Mouse (Mus musculus) c-Kit-positive CD71-positive TER-119-positive erythroid progenitor cells, embryonic 14.5 days (primary cell): ENCODE results near the gene Pex6.
A peak's percentile ranks its signal among the peaks of the same experiment; 100 is the strongest.

Experiments used
- DNase-seq: peaks from one replicate; pipeline ENCODE4 v3.0.0-alpha.2; 2013; ENCODE audit warnings: low spot score

Pex6 gene

DNA sequence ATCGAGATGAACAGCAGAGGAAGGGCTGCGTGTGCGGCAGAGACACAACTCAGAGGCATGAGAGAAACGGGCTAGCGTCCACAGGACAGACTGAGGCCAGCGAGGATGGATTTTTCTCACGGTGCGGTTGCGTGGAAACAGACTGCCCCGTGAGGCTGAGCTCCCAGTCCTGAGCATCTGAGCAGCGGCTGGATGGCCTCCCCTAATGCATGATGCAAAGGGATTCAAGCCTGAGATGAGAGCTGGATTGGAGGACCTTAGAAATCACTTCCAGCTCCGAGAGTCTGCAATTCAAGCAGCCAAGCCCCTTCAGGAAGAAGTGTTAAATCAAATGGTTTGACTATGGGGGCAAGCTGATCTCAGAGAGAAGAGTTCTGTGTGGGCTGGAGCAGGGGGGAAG is 9.8 kb upstream of the Pex6 start:
- DNase-seq, result no peak

DNA sequence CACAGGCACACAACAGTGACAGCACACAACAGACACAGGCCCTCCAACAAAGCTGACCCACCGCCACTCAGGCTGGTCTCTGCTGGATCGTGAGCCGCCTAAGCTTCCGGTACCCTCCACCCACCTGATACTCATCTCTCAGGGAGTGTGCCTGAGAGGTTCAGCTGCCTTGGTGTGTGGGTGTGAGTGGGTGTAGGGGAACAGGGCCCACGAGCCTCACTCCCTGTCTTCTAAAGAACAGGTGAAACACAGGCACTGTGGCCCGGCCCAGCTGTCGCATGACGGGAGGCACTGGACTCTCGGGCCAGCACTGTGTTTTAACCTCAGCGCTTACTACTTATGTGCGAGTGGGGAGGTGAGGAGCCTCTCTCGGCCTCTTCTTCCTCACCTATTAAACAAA is 9.2 kb upstream of the Pex6 start:
- no peak for DNase-seq

DNA sequence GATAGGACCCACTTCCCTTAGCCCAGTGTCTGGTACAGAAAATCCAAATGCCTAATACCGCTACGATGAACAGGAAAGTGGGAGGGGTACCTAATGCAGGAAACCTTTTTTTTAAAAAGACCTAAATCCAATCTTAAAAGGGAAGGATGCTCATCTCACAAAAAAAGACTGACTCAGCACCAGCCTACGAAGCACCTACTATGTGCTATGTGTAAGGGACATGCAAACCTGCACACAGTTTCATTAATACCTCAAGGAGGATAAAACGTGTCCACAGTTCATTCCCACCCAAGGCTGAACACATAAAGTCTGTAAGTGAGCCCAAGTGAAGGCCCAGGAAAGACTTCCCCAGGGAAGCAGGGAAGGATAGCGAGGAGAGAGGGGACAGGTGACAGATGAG is 8.8 kb upstream of the Pex6 start:
- no peak for DNase-seq

DNA sequence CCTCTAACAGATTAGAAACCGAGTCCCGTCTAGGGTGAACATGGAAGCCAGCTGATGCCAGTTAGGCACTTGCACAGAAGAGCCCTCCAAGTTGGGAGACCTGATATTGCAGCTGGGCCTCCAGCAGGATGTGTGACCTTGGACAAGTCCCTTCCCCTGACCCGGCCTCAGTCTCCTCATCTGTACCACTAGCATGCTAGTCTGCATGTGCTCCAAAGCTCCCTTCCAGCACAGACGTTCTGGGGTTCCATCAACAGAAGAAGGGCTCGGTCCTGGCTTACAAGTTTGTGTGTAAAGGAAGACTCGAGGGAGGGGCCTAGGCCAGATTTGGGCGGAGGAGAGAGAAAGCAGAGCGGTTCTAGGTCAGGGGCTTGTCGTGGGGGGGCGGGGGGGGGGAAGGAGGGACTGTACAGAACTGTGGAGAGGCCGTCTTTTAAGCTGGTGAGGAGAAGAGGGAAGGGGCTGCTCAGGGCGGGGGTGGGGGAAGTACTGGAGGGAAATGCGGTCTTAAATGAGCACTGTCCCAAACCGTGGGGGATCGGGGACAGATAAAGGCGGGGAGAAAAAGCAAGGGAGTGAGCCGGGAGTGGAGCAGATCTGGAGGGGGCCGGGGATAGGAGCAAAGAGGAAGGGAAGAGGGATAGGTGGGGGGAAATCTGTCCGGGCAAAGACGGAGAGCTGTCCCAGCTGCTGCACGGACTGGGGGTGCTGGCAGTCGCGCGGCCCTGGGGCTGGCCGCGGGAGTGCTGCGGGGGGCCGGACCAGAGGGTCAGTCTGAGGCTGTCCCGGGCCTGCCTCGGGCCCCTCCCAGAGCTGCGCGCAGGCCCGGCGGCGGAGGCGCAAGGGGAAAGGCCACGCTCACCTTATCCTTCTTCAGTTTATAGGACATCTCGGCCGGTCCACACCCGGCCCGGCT is 7.0 kb upstream of the Pex6 start:
- DNase-seq, result no peak

DNA sequence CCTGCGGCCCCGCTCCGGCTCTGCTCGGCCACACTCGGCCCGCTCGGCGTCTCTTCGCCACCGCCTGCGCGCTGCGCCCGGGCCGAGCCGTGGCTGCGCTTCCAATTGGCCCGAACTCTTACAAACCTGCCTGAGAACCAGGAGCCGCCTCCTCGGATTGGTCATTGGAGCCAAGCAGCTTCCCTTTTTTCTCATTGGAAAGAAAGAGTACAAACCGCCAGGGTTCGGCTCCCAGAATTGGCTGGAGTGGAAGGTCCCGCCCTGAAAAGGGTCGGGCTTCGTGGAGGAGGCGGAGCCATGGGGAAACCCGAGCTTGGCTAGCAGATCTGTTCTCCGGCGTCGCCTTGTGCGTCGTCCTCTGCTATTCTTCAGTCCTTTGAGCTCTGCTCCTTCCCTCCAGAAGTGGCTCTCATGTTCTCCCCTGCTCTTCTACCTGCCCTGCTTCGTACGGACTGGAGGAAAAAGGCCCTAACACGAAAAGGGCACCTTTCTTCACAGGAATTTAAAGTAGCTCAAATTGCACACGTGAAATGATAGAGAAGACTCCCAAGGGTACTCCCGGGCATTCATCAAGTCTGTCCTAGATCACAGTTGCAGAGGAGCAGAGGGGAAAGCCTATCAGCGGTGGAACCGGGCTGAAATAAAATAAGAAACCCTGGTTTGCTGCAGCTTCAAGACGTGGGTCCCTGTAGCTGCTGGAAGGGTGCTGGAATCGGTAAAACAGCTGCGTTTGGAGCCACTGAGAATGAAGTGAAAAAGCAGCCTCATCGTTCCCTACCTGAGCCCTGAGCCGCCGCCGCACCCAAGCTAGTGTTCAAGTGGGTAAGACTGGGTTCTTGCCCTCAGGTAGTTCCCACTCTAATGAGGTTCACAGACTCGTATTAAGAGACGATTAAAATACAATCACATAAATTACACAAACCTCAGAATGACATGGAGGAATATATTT is 6.1 kb upstream of the Pex6 start, which contains the start of gene Ppp2r5d:
TSS of gene Ppp2r5d (minus strand) at position 225 of the 949 bp plus-strand sequence.
- peak; percentile 98 for DNase-seq

DNA sequence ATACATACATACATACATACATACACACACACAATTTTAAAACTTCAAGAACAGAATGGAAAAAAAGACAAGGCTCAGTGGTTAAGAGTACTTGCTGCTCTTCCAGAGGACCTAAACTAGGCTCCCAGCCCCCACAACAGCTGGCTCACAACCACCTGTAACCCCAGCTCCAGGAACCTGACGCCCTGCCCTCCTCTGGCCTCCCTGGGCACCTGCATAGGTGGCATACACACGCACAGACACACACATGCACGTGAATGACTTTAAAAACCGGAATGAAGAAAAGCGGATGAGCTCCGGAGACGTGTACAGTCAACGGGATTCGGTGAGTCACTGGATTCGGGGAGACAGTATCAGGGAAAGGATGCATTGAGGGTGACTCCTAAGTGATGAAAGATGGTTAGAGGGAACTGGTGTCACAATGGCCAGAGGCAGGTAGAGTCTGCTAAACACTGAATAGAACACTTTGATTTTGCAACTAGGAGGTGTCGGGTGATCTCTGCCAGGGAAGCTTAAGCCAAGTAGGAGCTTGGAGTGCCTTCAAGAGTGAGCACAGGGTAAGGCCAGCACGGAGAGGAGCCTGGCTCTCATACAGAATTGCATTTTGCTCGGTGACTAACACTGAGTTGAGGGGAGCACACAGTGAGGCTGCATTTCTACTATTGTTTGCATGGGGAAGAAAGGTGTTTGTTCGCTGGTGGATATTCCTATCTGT is 4.7 kb upstream of the Pex6 start:
- DNase-seq, result no peak

DNA sequence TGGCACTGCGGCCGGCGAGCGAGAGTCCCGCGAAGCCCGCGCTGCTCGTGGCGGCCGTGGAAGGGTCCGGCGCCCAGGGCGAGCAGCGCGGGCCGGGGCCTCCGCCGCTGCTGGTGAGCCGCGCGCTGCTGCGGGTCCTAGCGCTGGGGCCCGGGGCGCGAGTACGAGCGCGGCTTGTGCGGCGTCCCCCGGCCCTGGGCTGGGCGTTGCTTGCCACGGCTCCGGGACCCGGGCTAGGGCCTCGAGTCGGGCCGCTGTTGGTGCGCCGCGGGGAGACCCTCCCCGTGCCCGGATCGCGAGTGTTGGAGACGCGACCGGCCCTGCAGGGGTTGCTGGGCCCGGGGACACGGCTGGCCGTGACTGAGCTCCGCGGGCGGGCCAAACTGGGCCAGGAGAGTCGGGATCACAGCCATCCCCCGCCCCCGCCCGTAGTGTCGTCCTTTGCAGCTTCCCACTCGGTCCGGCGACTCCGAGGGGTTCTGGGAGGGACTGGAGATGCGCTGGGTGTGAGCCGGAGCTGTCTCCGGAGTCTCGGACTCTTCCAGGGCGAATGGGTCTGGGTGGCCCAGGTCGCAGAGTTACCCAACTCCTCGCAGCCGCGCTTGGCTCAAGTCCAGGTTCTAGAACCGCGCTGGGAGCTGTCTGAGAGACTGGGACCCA is 479 bp downstream of the Pex6 start:
- no peak for DNase-seq

DNA sequence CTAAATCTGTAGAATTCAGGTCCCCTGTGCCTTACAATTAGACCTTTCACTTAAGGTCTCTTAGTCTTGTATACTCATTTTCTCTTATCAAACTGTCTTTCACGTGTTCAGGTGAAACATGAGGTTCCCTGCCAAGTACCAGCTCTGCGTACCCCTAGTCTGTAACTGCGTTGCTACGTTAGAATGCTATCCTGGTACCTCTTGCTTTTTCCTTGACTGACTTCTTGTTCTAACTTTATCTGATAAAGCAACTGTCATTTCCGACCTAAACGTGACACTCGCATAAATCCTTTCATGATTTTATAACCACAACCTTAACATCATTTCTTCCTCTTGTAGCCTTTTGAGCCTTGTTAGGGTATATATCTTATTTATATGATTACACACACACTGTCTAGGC is 1.2 kb downstream of the Pex6 start:
- DNase-seq, result no peak

DNA sequence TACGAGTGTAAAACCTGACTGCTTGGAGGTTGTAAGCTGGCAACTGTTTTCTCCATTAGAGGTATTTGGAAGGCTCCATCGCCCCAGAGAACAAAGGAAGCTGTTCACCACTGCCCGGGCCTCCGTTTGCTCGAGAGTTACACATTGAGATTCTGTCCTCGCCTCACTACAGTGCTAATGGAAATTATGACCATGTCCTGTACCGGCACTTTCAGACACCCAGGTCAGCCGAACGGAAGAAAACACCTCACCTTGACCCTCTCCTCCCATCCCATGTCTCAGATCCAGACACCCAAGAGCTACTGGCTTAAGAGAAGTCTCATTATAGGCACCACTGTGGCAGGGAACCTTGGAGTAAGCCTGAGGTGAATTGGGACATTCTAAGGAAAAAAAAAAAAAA is 2.6 kb downstream of the Pex6 start:
- no peak for DNase-seq

DNA sequence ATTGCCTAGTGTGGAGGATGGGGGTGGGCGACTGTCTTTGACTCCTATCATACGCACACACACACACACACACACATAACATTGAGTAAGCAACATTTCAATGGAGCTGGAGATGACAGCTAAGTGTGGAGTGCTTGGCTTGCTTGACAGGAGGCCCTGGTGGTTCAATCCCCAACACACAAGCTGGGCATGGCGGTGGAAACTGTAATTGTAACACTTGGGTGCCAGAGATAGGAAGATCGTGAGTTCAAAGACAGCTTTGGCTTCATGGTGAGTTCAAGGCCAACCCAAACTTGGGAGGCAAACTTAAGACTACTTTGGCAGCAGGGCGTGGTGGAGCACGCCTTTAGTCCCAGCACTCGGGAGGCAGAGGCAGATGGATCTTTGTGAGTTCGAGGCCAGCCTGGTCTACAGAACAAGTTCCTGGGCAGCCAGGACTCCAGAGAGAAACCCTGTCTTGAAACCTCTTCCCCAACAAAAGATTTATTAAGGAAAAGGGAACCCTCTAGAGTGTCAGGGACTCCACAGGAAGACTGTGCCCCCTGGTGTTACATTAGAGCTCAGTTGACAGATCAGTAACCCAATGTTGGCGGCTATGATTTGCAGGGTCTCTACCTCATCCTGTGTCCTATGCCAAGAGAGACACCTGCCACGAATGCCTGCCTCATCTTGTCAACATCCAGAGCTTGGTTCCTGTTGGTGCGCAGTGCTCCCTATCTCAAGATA is 3.7 kb downstream of the Pex6 start:
- DNase-seq, result no peak

DNA sequence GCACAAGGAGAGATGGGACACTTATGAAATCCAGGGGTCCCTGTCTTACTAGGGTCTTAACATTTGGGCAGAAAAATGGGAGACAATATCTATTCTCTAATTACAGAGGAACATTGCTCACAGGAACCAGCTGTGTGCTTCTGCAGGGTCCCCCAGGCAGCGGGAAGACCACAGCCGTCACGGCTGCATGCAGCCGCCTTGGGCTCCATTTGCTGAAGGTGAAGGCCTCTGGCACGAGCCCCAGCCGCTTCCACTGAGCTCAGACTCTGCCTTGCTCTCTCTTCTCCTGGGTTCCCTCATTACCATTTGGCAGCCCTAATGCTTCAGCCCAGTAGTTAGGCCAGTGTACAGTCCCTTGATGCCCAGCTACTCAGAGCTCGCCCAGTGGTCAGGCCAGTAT is 9.8 kb downstream of the Pex6 start:
- no peak for DNase-seq

DNA sequence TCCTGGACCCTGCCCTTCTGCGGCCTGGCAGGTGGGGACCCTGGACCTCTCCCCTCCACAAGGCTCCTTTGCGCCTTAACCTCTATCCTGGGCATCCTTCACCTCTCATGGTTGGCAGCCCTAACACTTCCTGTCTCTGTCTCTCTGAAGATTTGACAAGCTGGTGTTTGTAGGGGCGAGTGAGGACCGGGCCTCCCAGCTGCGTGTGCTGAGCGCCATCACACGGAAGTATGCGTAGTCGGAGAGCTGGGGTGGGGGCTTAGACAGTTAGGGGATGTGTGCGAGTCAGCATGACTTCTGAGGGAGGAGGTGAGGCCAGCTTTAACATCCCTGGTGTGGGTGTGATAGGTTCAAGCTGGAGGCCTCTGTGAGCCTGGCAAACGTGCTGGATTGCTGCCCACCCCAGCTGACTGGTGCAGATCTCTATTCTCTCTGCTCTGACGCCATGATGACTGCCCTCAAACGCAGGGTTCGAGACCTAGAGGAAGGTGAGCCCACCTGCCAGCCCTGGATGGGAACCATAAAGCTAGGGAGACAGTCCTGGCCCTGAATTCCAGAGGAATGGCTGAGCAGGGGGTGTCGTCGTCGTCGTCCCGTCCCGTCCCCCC is 13.3 kb downstream of the Pex6 start:
- DNase-seq, result no peak

DNA sequence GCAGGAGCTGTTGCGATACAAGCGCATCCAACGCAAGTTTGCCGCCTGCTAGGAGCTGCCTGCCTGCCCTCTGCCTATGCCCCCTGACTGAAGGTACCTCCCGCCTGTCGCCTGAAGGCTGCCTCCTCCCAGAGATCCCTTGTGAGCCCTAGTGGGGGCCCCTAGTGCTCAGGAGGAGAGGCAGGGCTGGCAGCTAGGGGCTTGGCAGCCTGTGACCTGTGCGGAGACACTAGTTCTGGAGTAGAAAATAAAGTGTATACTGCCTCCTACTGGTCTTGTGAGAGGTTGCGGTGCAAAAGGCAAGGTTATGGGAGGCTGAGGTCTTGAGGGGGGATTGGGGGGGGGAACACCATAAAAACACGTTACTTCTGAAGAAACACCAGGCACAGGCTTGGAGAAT is 14.0 kb downstream of the Pex6 start:
- DNase-seq, result no peak

DNA sequence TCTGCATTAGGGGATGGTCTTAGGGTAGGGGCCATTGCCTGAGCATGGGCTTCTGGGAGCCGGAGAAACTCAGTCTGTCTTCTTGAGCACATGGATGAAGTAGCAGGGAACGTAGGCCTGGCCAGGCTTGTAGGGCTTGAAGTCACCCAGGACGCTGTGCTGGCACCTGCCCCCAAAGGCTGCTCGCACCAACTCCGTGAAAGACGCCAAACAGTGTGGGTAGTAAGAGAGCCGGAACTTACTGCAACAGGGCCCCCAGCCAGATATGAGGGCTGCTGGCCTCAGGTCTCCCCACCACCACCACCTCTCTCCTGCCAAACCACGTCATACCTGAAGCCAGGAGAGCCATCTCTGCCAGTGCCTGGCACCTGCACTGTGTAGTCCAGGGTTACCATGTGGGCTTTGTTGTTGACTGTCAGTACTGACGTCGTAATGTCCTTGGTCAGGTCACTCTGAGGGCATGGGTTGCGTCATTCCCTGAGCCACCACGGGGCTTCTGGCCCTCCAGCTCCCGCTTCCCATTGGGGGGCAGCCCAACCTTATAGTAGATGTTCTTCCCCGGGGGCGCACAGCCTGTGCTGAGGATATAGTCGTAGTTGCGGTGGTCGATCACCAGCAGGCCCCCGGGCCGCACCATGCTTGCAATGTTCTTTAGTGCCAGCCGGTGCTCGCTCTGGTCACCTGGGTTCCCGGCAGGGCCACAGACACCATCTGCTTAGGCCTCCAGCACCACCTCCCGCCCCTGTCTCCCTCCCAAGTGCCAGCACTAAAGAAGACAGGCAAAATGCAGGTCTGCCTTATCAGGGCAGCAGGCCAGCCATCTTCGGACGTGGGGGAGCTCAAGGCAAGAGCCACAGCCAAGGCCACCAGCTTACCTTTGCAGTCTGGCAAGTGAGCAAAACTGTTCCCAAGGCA is 14.7 kb downstream of the Pex6 start:
- DNase-seq, result no peak

DNA sequence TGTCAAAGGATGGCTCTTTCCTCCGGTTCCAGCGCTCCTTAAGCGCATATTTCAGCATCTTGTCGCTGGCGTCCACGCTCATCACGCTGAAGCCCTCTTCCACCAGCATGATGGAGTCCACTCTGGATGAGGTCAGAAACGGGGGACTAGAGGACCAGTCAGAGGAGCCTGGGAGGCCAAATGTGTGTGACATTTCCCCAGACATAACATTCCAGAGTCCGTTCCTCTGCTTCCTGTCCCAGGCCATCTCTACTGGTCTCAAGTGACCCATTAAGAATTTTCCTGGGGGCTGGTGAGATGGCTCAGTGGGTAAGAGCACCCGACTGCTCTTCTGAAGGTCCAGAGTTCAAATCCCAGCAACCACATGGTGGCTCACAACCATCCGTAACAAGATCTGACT is 16.0 kb downstream of the Pex6 start:
- DNase-seq, result no peak

DNA sequence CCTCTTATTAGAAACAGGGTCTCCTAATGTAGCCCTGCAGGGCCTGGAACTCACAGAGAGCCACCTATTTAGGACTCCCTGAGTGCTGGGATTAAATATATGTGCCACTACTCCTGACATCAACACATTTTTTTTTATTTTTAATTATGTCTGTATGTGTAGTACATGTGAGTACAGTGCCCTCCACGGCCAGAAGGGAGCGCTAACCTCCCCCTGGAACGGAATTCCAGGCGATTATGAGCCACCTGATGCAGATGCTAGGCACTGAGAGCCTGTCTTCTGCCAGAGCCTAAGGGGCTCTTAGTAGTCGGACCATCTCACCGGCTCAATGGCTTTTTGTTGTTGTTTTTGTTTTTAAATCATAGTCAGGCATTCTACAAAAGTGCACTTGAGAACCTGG is 16.8 kb downstream of the Pex6 start:
- DNase-seq, result no peak

DNA sequence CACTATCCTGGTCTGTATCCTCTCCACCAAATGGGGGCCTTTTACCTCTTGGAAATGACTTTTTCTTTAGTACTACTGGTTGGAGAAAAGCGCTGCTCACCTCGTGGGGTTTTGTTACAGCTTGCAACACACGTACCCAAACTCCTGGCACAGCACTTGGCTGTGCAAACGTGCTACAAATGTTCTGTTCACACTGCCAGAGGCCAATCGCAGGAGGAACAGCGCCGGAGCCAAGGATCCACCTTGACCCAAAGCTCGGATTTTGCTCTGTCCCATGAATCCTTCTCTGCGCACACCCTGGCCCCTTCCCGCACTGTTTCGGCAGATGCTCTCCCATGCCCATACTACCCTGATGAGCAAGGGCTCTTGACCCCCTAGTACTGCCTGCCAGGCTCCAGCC is 17.2 kb downstream of the Pex6 start:
- no peak for DNase-seq

DNA sequence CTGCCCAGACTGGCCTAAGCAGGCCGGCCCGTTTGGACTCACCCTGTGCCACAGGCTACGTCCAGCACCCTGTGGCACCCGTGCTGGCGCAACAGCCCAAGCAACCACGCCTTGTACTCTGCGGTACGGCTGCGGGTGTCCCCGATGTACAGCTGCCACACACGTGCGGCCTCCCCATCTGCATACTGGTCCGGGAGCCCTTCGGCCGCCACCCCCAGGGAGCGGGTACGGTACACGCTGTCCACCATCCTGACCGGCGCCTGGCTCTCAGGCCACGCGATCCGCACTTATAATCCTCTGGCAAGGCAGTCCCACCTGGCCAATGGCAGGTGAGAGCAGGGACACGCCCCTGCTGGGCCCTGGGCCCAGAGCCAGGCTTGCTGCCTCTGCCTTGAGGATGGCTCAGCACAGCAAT is 17.6 kb downstream of the Pex6 start, which contains the start of gene Gnmt:
TSS of gene Gnmt (minus strand) at position 265 of the 415 bp plus-strand sequence.
- DNase-seq, result no peak

DNA sequence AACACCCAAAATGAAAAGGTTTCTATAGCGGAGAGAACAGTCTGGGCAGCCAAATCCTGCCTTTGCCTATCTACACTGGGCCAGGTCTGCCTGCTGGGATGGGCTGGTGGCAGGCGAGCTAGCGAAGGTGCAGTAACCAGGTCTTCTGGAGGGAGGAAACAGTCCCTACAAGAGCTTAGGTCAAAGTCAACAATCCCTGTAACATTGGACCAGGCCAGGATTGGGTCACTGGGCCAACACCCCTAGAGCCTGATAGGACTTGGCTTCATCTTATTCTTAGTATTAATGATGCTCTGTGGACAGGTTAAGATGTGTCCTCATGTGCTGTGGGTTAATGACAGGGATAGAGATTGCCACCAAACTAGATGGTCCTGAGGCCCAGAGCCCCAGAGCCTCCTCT is 22.8 kb downstream of the Pex6 start:
- no peak for DNase-seq
